Mouse (Mus musculus): ENCODE measurements at regions not wholly inside any gene's neighbourhood (a gene's known extent, or its start where the extent isn't known, plus 50 kb on each side); places are given as distances from the start of the nearest gene placed in this dataset.

- no peak for DNase-seq (ENCODE audit: low spot score in 2 of 2)
These were observed 69.0 kb upstream of the Atrnl1 start for GRCm38 (mm10) chr19:57541693-57542314.

- DNase-seq (ENCODE audit: low spot score in 2 of 2): no peak
These were observed 68.3 kb upstream of the Atrnl1 start for GRCm38 (mm10) chr19:57542506-57542905.

GRCm38 (mm10) chr19:57543681-57544214 is 67.1 kb upstream of the Atrnl1 start:
- peak; percentile 48 to 66 for DNase-seq (ENCODE audit: low spot score in 2 of 2)

GRCm38 (mm10) chr19:57544229-57544879 is 66.5 kb upstream of the Atrnl1 start:
- no peak for DNase-seq (ENCODE audit: low spot score in 2 of 2)

- DNase-seq (ENCODE audit: low spot score in 2 of 2): no peak
These were observed 65.8 kb upstream of the Atrnl1 start for GRCm38 (mm10) chr19:57545071-57545470.

- no peak for DNase-seq (ENCODE audit: low spot score in 2 of 2)
These were observed 64.8 kb upstream of the Atrnl1 start for GRCm38 (mm10) chr19:57546039-57546438.

- DNase-seq (ENCODE audit: low spot score in 2 of 2): no peak
These were observed 64.3 kb upstream of the Atrnl1 start for GRCm38 (mm10) chr19:57546519-57546918.

- no peak for DNase-seq (ENCODE audit: low spot score in 2 of 2)
These were observed 62.7 kb upstream of the Atrnl1 start for GRCm38 (mm10) chr19:57548093-57548492.

GRCm38 (mm10) chr19:57548661-57549060 is 62.2 kb upstream of the Atrnl1 start:
- DNase-seq (ENCODE audit: low spot score in 2 of 2): no peak

- no peak for DNase-seq (ENCODE audit: low spot score in 2 of 2)
These were observed 57.7 kb upstream of the Atrnl1 start for GRCm38 (mm10) chr19:57552964-57553740.

- DNase-seq (ENCODE audit: low spot score in 2 of 2): no peak
These were observed 56.7 kb upstream of the Atrnl1 start for GRCm38 (mm10) chr19:57554086-57554485.

GRCm38 (mm10) chr19:57555313-57555712 is 55.5 kb upstream of the Atrnl1 start:
- DNase-seq (ENCODE audit: low spot score in 2 of 2): no peak

- DNase-seq (ENCODE audit: low spot score in 2 of 2): no peak
These were observed 52.3 kb upstream of the Atrnl1 start for GRCm38 (mm10) chr19:57558420-57558967.

GRCm38 (mm10) chr19:57560757-57561156 is 50.1 kb upstream of the Atrnl1 start:
- no peak for DNase-seq (ENCODE audit: low spot score in 2 of 2)

Measured in frontal cortex, postnatal 14 days (tissue).